Mouse (Mus musculus): ENCODE measurements around the gene Mrpl55.

- no peak for TF ChIP-seq CTCF (IDR thresholded peaks at IDR 0.05; ENCODE audit: control insufficient read depth, insufficient read depth, insufficient read length)
- no peak for TF ChIP-seq MYOD1 (IDR thresholded peaks at IDR 0.05; ENCODE audit: control insufficient read depth, insufficient read length, low read depth)
- no peak for TF ChIP-seq MYOG (IDR thresholded peaks at IDR 0.05; ENCODE audit: control insufficient read depth, extremely low read depth, insufficient read length)
- TF ChIP-seq MAX (IDR thresholded peaks at IDR 0.05), result no peak
- no peak for TF ChIP-seq CEBPB (IDR thresholded peaks at IDR 0.05; ENCODE audit: low read depth)
- TF ChIP-seq USF1 (IDR thresholded peaks at IDR 0.05; ENCODE audit: low read depth), result no peak
Measured at GRCm38 (mm10) chr11:59196230-59196629, 6.1 kb upstream of the Mrpl55 start.
